Comparison of ENCODE assay signal across 16 mouse cellular contexts in the genomic region with DNA sequence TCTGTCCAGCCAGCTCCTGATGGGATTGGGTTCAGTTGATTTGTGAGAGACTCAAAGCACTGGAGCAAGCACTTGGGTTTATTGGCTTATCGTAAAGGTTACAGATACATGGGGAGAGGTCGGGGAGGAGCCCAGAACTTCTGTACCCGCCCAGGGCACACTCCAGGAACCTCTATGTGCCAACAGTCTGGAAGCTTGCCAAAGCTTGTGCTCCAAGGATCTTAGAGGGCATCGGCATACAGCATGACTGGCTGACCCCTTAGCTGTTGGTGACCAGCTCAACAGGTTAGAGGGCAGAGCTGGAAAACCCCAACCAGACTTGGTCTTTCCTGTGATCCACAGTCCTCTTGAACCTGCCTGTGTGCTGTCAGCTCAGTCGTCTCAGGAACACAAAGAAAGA. TPM values are rescaled to one million over a fixed set of nuclear protein-coding genes. Genes with fewer than 3 reads are reported as not detected.
DNase-seq lines count a peak whose midpoint lies in the region; TF ChIP-seq lines count a peak whose summit lies in the region.
"Had no signal": no experiment of that assay in that cellular context is flagged by ENCODE, and none has a peak within 500 bp of the region (broad histone marks: within the 10 kb centered on the region; RNA-seq: fewer than 3 reads in every experiment).

No protein-coding gene starts in this region.

- no peak overlapping the region for H3K27ac ChIP-seq in liver, adult 2 months (replicated peaks; ENCODE audit: insufficient read depth, low read depth, low read length)
- H3K27ac ChIP-seq in small intestine, adult 2 months (ENCODE audit: insufficient read depth, low read depth, low read length), result peak overlapping the region; percentile 64
- H3K27ac ChIP-seq: embryonic facial prominence, embryonic 13.5 days; limb, embryonic 15.5 days; midbrain, embryonic 12.5 days had no signal

- no peak for TF ChIP-seq POLR2A in liver, adult 2 months (IDR thresholded peaks at IDR 0.05; ENCODE audit: extremely low read depth, insufficient read depth, low read length)
- TF ChIP-seq POLR2A in small intestine, adult 2 months (IDR thresholded peaks at IDR 0.05; ENCODE audit: low read depth, low read length), result no peak

- peak; percentile 40 to 42 for DNase-seq in adrenal gland, postnatal 36 days
- DNase-seq in adrenal gland, adult 2 months, result no peak
- DNase-seq in liver, adult 2 months (ENCODE audit: extremely low read depth, low read depth, low spot score), result peak; percentile 40
- DNase-seq in liver, result no peak
- peak; percentile 50 for DNase-seq in kidney, adult 9 months
- DNase-seq in B cell, adult 2 months, result no peak
- no peak for DNase-seq in spleen, postnatal 4 days (ENCODE audit: low spot score in 2 of 2)
- DNase-seq: cerebellum, postnatal 14 days; gastrocnemius, postnatal 36 days; liver, postnatal 0 days; thymus, adult 18-20 months had no signal

- H3K4me1 ChIP-seq in liver, adult 2 months (ENCODE audit: control insufficient read depth, insufficient read depth, low read length), result 0 out of 2 replicates have a peak, but pooled peaks cover 4% of the 10 kb centered on the region
- peaks cover 16% of the 10 kb centered on the region for H3K4me1 ChIP-seq in small intestine, adult 2 months (ENCODE audit: control insufficient read depth, insufficient read depth, insufficient read length, low read length)
- H3K4me1 ChIP-seq: limb, embryonic 15.5 days; midbrain, embryonic 12.5 days had no signal

- no peaks in the 10 kb centered on the region for H3K36me3 ChIP-seq in liver, adult 2 months (ENCODE audit: control insufficient read depth, insufficient read depth, low read length)
- no peaks in the 10 kb centered on the region for H3K36me3 ChIP-seq in small intestine, adult 2 months (ENCODE audit: control insufficient read depth, insufficient read depth, low read length)
- H3K36me3 ChIP-seq: embryonic facial prominence, embryonic 13.5 days; midbrain, embryonic 12.5 days had no signal

- no peak overlapping the region for H3K4me3 ChIP-seq in liver, adult 2 months (ENCODE audit: insufficient read depth, low read depth, low read length)
- H3K4me3 ChIP-seq in small intestine, adult 2 months (ENCODE audit: low read depth, low read length), result no peak overlapping the region
- H3K4me3 ChIP-seq: embryonic facial prominence, embryonic 13.5 days; limb, embryonic 15.5 days; midbrain, embryonic 12.5 days had no signal

- no peaks in the 10 kb centered on the region for H3K79me2 ChIP-seq in liver, adult 2 months (ENCODE audit: control insufficient read depth, insufficient read depth, low read length)

- H3K9ac ChIP-seq in liver, adult 2 months (ENCODE audit: low read depth, low read length), result no peak overlapping the region
- H3K9ac ChIP-seq: embryonic facial prominence, embryonic 13.5 days; limb, embryonic 15.5 days; liver, postnatal 0 days; midbrain, embryonic 12.5 days had no signal

- 73% methylated on average over 5 of the region's 5 CpGs for WGBS in liver, adult 2 months
- WGBS in small intestine, adult 2 months, result 21% methylated on average over 5 of the region's 5 CpGs

- H3K27me3 ChIP-seq in liver, adult 2 months (ENCODE audit: control insufficient read depth, insufficient read depth, low read length), result no peaks in the 10 kb centered on the region
- H3K27me3 ChIP-seq in small intestine, adult 2 months (ENCODE audit: control insufficient read depth, insufficient read depth, low read length), result no peaks in the 10 kb centered on the region
- H3K27me3 ChIP-seq: CH12.LX; embryonic facial prominence, embryonic 13.5 days; limb, embryonic 15.5 days; midbrain, embryonic 12.5 days had no signal

- no peak for TF ChIP-seq CTCF in liver, adult 2 months (IDR thresholded peaks at IDR 0.05; ENCODE audit: low read depth, low read length)
- no peak for TF ChIP-seq CTCF in small intestine, adult 2 months (IDR thresholded peaks at IDR 0.05; ENCODE audit: extremely low read depth, insufficient read length, insufficient replicate concordance, low read depth, low read length)

RNA-seq across cellular contexts. Expression of gene Dnajb12, which starts 22.2 kb away (rescaled TPM):
- 10 to 100 TPM; 51.3 to 62.5 TPM for total RNA-seq in adrenal gland, postnatal 36 days (2021)
- 10 to 100 TPM; 56.0 to 63.9 TPM for total RNA-seq in adrenal gland, adult 2 months (2021)
- 48.8 and 67.3 TPM in 2 replicates for polyA plus RNA-seq in adrenal gland, adult 2 months (2012; rRNA removed)
- total RNA-seq in liver, adult 2 months (2014; rRNA removed), result 22.4 and 27.7 TPM in 2 replicates
- 47.0 and 56.9 TPM in 2 replicates for polyA plus RNA-seq in liver, adult 2 months (2012; rRNA removed)
- 43.1 and 86.2 TPM in 2 replicates for polyA plus RNA-seq in small intestine, adult 2 months (2012; rRNA removed)

Comparison
In these comparisons a context has a peak if more than half of its experiments do, and no peak if none do; other contexts are left out.
1. DNase-seq: peak in adrenal gland, postnatal 36 days (2 of 2), liver, adult 2 months (single experiment) and kidney, adult 9 months (single experiment); none in adrenal gland, adult 2 months (single experiment), liver (single experiment), B cell, adult 2 months (0 of 2) and spleen, postnatal 4 days (0 of 2).